Mouse (Mus musculus) midbrain, embryonic 11.5 days (tissue): Measurements from ENCODE around the gene Naa60. TPM values are rescaled to one million over a fixed set of nuclear protein-coding genes. Genes with fewer than 3 reads are reported as not detected.

Source experiments
- ATAC-seq: fragments of 200-750 bp; cut with Nextera tagmentation; 2 replicates; pipeline ENCODE4 v1.8.0; 2017; ENCODE audit warnings: moderate TSS enrichment, moderate library complexity; ENCODE audit not compliant: low FRiP score
- DNase-seq: peaks from one replicate; pipeline ENCODE4 v3.0.0; 2015; ENCODE audit warnings: low spot score; ENCODE audit errors: missing footprints
- H3K27ac ChIP-seq: fragments of 300-500 bp; sonication (generic); 2 replicates; pipeline ENCODE4 v1.5.1; 2014; ENCODE audit warnings: low read depth, low read length
- H3K27me3 ChIP-seq: fragments of 300-500 bp; sonication (generic); 2 replicates; pipeline ENCODE4 v1.6.1; 2014; ENCODE audit warnings: mild to moderate bottlenecking, low read length, moderate library complexity, mixed read lengths; ENCODE audit not compliant: control insufficient read depth, insufficient read depth
- H3K36me3 ChIP-seq: fragments of 300-500 bp; sonication (generic); 2 replicates; pipeline ENCODE4 v1.6.1; 2014; ENCODE audit warnings: mild to moderate bottlenecking, low read length, moderate library complexity, mixed read lengths; ENCODE audit not compliant: control insufficient read depth, insufficient read depth
- H3K4me1 ChIP-seq: fragments of 300-500 bp; sonication (generic); 2 replicates; pipeline ENCODE4 v1.6.1; 2014; ENCODE audit warnings: low read length; ENCODE audit not compliant: control insufficient read depth, insufficient read depth
- H3K4me2 ChIP-seq: fragments of 300-500 bp; sonication (generic); 2 replicates; pipeline ENCODE4 v1.6.1; 2014; ENCODE audit warnings: mild to moderate bottlenecking, moderate library complexity
- H3K4me3 ChIP-seq: fragments of 300-500 bp; sonication (generic); 2 replicates; pipeline ENCODE4 v1.5.1; 2014; ENCODE audit warnings: low read depth, low read length
- H3K9ac ChIP-seq: fragments of 300-500 bp; sonication (generic); 2 replicates; pipeline ENCODE4 v1.6.1; 2014; ENCODE audit warnings: low read length
- H3K9me3 ChIP-seq: fragments of 300-500 bp; sonication (generic); 2 replicates; pipeline ENCODE4 v1.6.1; 2016; ENCODE audit warnings: low read length; ENCODE audit not compliant: control insufficient read depth
- WGBS: fragments of 180-500 bp; shearing (Covaris S2); extraction: QIAGEN DNeasy Blood & Tissue Kit; methylation state at CpG from one replicate; pipeline ENCODE4 v1.1.7; 2014; 5-methylcytosine and 5-hydroxymethylcytosine counted together
- microRNA-seq: library from miRNA; unstranded; fragments of <30 nt; microRNA quantifications from one replicate; pipeline ENCODE4, GENCODE M21; 2017
- polyA plus RNA-seq: library from polyadenylated mRNA; unstranded; fragments of >200 nt; fragmentation: Nextera tagmentation; extraction: Ambion mirVana; gene quantifications from 2 replicates; pipeline ENCODE4 v1.2.1, GENCODE M21; 2014

Naa60 gene
- polyA plus RNA-seq, 1 experiment from 2014 or later = 64.0 TPM

- ATAC-seq (no peak), DNase-seq (no peak)
- H3K4me1 ChIP-seq = no peaks in the 10 kb centered on the region
- no peak overlapping the region for H3K9ac ChIP-seq
- peaks cover 10% of the 10 kb centered on the region for H3K36me3 ChIP-seq
- no peaks in the 10 kb centered on the region for H3K9me3 ChIP-seq
- H3K27ac ChIP-seq = no peak overlapping the region
- no peak overlapping the region for H3K4me2 ChIP-seq
- 97% methylated on average over 1 of the region's 1 CpGs for WGBS
- no peak overlapping the region for H3K4me3 ChIP-seq
- no peaks in the 10 kb centered on the region for H3K27me3 ChIP-seq
These were observed 61.9 kb downstream of the Naa60 start for GRCm38 (mm10) chr16:3934091-3934490.

GRCm38 (mm10) chr16:3934701-3935100, 62.5 kb downstream of the Naa60 start:
- DNase-seq = no peak
- Histone ChIP-seq H3K4me2 (no peak overlapping the region), H3K9ac (no peak overlapping the region), H3K36me3 (peaks cover 10% of the 10 kb centered on the region), H3K27ac (no peak overlapping the region), H3K4me1 (no peaks in the 10 kb centered on the region), H3K27me3 (no peaks in the 10 kb centered on the region), H3K4me3 (no peak overlapping the region), H3K9me3 (no peaks in the 10 kb centered on the region)
- no peak for ATAC-seq
- WGBS = 90% methylated on average over 4 of the region's 4 CpGs

- 90% methylated on average over 1 of the region's 1 CpGs for whole genome bisulfite sequencing
These were observed 79.0 kb downstream of the Naa60 start for GRCm38 (mm10) chr16:3951141-3951540.

More at GRCm38 (mm10) chr16:3951141-3951540, 79.0 kb downstream of the Naa60 start:
- Histone ChIP-seq H3K9me3 (no peaks in the 10 kb centered on the region), H3K4me1 (no peaks in the 10 kb centered on the region), H3K27ac (no peak overlapping the region), H3K9ac (no peak overlapping the region), H3K4me3 (no peak overlapping the region), H3K27me3 (no peaks in the 10 kb centered on the region), H3K36me3 (no peaks in the 10 kb centered on the region), H3K4me2 (no peak overlapping the region)
- no peak for ATAC-seq
- DNase-seq = no peak

Small RNA genes within 50 kb of the gene (microRNA-seq; reads per million reads assigned to microRNA genes)
- gene Gm23493 = not detected

Other genes with a start within 250 kb of the Naa60 start
- not detected in 2 replicates for gene Mefv, start 154.3 kb upstream of the Naa60 start, polyA plus RNA-seq
- 27.2 and 32.1 TPM in 2 replicates for gene Zfp263, start 128.3 kb upstream of the Naa60 start, polyA plus RNA-seq
- not detected in 2 replicates for gene Olfr15, start 41.5 kb upstream of the Naa60 start, polyA plus RNA-seq
- gene Zfp174, start 25.1 kb upstream of the Naa60 start, polyA plus RNA-seq = 1.3 and 1.6 TPM in 2 replicates
- gene Zfp597, start 12.2 kb downstream of the Naa60 start, polyA plus RNA-seq = 9.3 and 9.5 TPM in 2 replicates
- 2.1 and 4.4 TPM in 2 replicates for gene Gm20695, start 12.3 kb downstream of the Naa60 start, polyA plus RNA-seq
- gene 1700037C18Rik, start 36.3 kb downstream of the Naa60 start, polyA plus RNA-seq = 4.4 and 4.8 TPM in 2 replicates
- gene Cluap1, start 36.4 kb downstream of the Naa60 start, polyA plus RNA-seq = 24.8 and 25.3 TPM in 2 replicates
- gene Nlrc3, start 104.3 kb downstream of the Naa60 start, polyA plus RNA-seq = 0.72 and 0.97 TPM in 2 replicates
- 25.1 TPM in 2 replicates for gene Slx4, start 131.4 kb downstream of the Naa60 start, polyA plus RNA-seq
- gene Dnase1, start 164.6 kb downstream of the Naa60 start, polyA plus RNA-seq = 4.6 and 5.8 TPM in 2 replicates
- gene Trap1, start 205.5 kb downstream of the Naa60 start, polyA plus RNA-seq = 74.5 and 77.0 TPM in 2 replicates